Mouse (Mus musculus) heart, adult 2 months (tissue): ENCODE measurements around the gene Cyp2d26.

Source experiments
- CTCF ChIP-seq: fragments of 200-600 bp; IDR thresholded peaks from 2 replicates; pipeline ENCODE4 v1.8.1; 2022; ENCODE audit warnings: antibody characterized with exemption, mild to moderate bottlenecking, moderate library complexity
- EP300 ChIP-seq: fragments of 200-500 bp; IDR thresholded peaks from 2 replicates; pipeline ENCODE4 v1.6.1; 2011; ENCODE audit warnings: low read depth, low read length, control low read depth; ENCODE audit not compliant: insufficient read depth
- POLR2A ChIP-seq: fragments of 200-500 bp; IDR thresholded peaks from 2 replicates; pipeline ENCODE4 v1.6.1; 2011; ENCODE audit warnings: mild to moderate bottlenecking, low read depth, low read length, control low read depth; ENCODE audit not compliant: insufficient read depth

DNA sequence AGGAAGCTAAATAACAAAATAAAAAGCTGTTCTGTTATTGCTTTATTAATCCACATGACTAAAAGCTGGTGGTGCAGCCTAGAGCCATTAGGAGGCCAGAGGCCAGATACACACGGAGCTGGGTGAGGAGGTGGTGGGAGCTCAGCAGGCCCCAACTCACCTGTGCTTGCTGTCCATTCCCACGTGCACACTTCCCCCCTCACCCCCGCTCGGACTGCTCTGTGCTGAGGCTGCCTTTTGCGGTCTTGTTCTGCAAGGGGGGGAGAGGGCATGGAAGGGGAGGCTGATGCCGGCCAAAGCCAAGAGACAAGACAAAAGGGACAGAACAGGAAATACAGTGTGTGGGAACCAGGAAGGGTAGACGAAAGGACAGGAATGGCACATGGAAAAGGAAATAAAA, 20.2 kb upstream of the Cyp2d26 start:
- TF ChIP-seq CTCF (no peak), POLR2A (no peak), EP300 (no peak)
